ENCODE assay signal across 8 mouse cellular contexts in the genomic region with DNA sequence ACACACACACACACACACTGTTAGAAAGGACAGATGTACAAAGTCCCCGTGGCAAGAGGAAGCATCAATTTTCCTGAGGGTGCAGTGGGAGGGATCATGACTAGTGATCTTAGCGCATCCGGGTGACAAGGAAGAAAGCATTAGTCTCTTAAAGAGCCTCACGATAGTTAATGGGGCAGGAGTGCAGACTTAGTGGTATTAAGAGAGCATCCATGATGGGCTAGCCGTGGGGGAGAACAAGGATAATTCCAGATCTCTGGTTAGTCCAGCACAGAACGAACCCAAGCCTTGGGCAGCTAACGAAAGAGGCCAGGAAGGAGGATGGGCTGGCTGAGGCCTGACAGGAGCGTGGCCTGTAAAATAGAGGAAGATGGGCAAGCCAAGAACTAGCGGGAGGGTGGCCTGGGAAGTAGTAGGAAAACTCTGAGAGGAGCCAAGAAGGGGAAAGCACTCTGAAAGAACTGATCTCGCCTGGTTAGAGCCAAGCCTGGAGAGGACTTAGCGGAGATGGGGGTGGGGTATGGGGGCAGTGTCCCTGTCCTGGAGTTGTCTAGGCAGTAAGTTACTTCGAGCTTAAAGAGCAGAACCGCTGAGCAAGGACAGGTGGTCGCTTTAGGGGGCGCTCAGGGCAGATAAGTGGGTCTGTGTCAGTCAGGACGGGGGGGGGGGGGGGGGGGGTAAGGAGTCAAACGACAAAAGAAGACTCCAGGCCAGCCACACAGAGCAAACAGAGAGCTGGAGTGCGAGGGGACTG. TPM values are rescaled to one million over a fixed set of nuclear protein-coding genes. Genes with fewer than 3 reads are reported as not detected.
DNase-seq lines count a peak whose midpoint lies in the region; ATAC-seq and TF ChIP-seq lines count a peak whose summit lies in the region.

Gene Cmtm3 (plus strand): TSS at position 182 of the 754 bp plus-strand sequence.

- H3K9ac ChIP-seq in intestine, postnatal 0 days (ENCODE audit: low read depth, low read length), result peak within 1 kb of the TSS; percentile 56; the same call in 1 of the 2 replicates
- peak within 1 kb of the TSS; percentile 64 for H3K9ac ChIP-seq in limb, embryonic 15.5 days

- no peak for TF ChIP-seq POLR2A in bone marrow, adult 2 months (IDR thresholded peaks at IDR 0.05; ENCODE audit: borderline replicate concordance, control insufficient read depth, low read depth, low read length)

- 30% methylated on average over 17 of the region's 18 CpGs for WGBS in bone marrow, adult 2 months
- WGBS in intestine, postnatal 0 days, result 23% methylated on average over 17 of the region's 18 CpGs
- WGBS in limb, embryonic 15.5 days, result 14% methylated on average over 18 of the region's 18 CpGs

- no peaks in the 10 kb centered on the region for H3K9me3 ChIP-seq in intestine, postnatal 0 days (ENCODE audit: control insufficient read depth)
- no peaks in the 10 kb centered on the region for H3K9me3 ChIP-seq in limb, embryonic 15.5 days

- no peaks in the 10 kb centered on the region for H3K4me1 ChIP-seq in bone marrow, adult 2 months (ENCODE audit: control insufficient read depth, insufficient read depth, low read length)
- H3K4me1 ChIP-seq in intestine, postnatal 0 days (replicated peaks; ENCODE audit: control insufficient read depth, insufficient read depth, low read length), result 0 out of 2 replicates have a peak, but pooled peaks cover 3% of the 10 kb centered on the region
- peaks cover 27% of the 10 kb centered on the region for H3K4me1 ChIP-seq in limb, embryonic 15.5 days

- DNase-seq in right cerebral cortex, adult 18-20 months, result peak; percentile 18
- no peak for DNase-seq in right cerebral cortex, postnatal 25 days
- peak; percentile 64 to 69 for DNase-seq in heart, adult 18-20 months
- peak; percentile 31 for DNase-seq in neural tube, embryonic 10.5 days (ENCODE audit: extremely low spot score, low spot score)
- DNase-seq in c-Kit-positive CD71-positive TER-119-positive erythroid progenitor cells, embryonic 14.5 days (ENCODE audit: low spot score), result no peak

- H3K4me2 ChIP-seq in intestine, postnatal 0 days (replicated peaks; ENCODE audit: low read depth), result peak within 1 kb of the TSS; percentile 70
- peak within 1 kb of the TSS; percentile 79 for H3K4me2 ChIP-seq in limb, embryonic 15.5 days

- no peaks in the 10 kb centered on the region for H3K27me3 ChIP-seq in intestine, postnatal 0 days (replicated peaks; ENCODE audit: control insufficient read depth, insufficient read depth, low read length)
- no peaks in the 10 kb centered on the region for H3K27me3 ChIP-seq in limb, embryonic 15.5 days

- H3K36me3 ChIP-seq in intestine, postnatal 0 days (ENCODE audit: control insufficient read depth, insufficient read depth), result no peaks in the 10 kb centered on the region
- peaks cover under 1% of the 10 kb centered on the region; the same call in 1 of the 2 replicates for H3K36me3 ChIP-seq in limb, embryonic 15.5 days

- no peak for TF ChIP-seq CTCF in bone marrow, adult 2 months (IDR thresholded peaks at IDR 0.05; ENCODE audit: control insufficient read depth, insufficient read depth, low read length)
- no peak for TF ChIP-seq CTCF in intestine, postnatal 0 days (IDR thresholded peaks at IDR 0.05; ENCODE audit: low read depth)

- ATAC-seq in intestine, postnatal 0 days, result no peak
- no peak for ATAC-seq in limb, embryonic 15.5 days (ENCODE audit: insufficient number of reproducible peaks, low FRiP score, low TSS enrichment, low read depth)

- peak within 1 kb of the TSS; percentile 83 for H3K4me3 ChIP-seq in bone marrow, adult 2 months (replicated peaks; ENCODE audit: control insufficient read depth, low read depth, low read length)
- peak within 1 kb of the TSS; percentile 45 for H3K4me3 ChIP-seq in intestine, postnatal 0 days (ENCODE audit: low read depth, low read length)
- H3K4me3 ChIP-seq in limb, embryonic 15.5 days, result peak within 1 kb of the TSS; percentile 75

- peak within 1 kb of the TSS; percentile 46; the same call in 1 of the 2 replicates for H3K27ac ChIP-seq in bone marrow, adult 2 months (ENCODE audit: control insufficient read depth, insufficient read depth, low read depth, low read length, poor library complexity)
- H3K27ac ChIP-seq in intestine, postnatal 0 days (ENCODE audit: low read depth, low read length), result peak within 1 kb of the TSS; percentile 61
- H3K27ac ChIP-seq in limb, embryonic 15.5 days, result peak within 1 kb of the TSS; percentile 87

RNA-seq across cellular contexts. Expression of gene Cmtm3, which starts in this region (rescaled TPM):
- polyA plus RNA-seq in bone marrow, adult 2 months (2011; ENCODE audit: insufficient read depth, insufficient read length, low replicate concordance, missing spikeins), result 21.4 and 22.8 TPM in 2 replicates
- total RNA-seq in heart, adult 18-20 months (2021), result 10 to 100 TPM; 14.4 to 17.6 TPM
- 40.3 and 40.5 TPM in 2 replicates for polyA plus RNA-seq in intestine, postnatal 0 days (2015; fragmentation: Nextera tagmentation; extraction: Ambion mirVana)
- 166 and 178 TPM in 2 replicates for polyA plus RNA-seq in limb, embryonic 15.5 days (2015; fragmentation: Nextera tagmentation; extraction: Ambion mirVana)

Comparison
In these comparisons a context has a peak if more than half of its experiments do, and no peak if none do; other contexts are left out.
1. DNase-seq: peak in right cerebral cortex, adult 18-20 months (single experiment), heart, adult 18-20 months (2 of 2) and neural tube, embryonic 10.5 days (single experiment); none in right cerebral cortex, postnatal 25 days (single experiment) and c-Kit-positive CD71-positive TER-119-positive erythroid progenitor cells, embryonic 14.5 days (single experiment).
2. Peak in every context shown above with its lines, with median percentiles within 50 percentile points of each other: H3K27ac ChIP-seq and H3K4me3 ChIP-seq.